Mouse (Mus musculus) G1E (cell line): ENCODE measurements around the gene Rpl7a.

ENCODE experiments used
- CTCF ChIP-seq: IDR thresholded peaks from 2 replicates; pipeline ENCODE4 v1.5.1; 2012; ENCODE audit warnings: low read depth, low read length, inconsistent platforms, mixed read lengths
- GATA1 ChIP-seq: IDR thresholded peaks from 2 replicates; pipeline ENCODE4 v1.6.1; 2012; ENCODE audit warnings: borderline replicate concordance, low read length, inconsistent platforms, mixed read lengths
- POLR2AphosphoS5 ChIP-seq: IDR thresholded peaks from 2 replicates; pipeline ENCODE4 v1.6.1; 2012; ENCODE audit warnings: low read depth, low read length, inconsistent platforms; ENCODE audit not compliant: insufficient replicate concordance
- TAL1 ChIP-seq: conservative IDR thresholded peaks from 2 replicates; pipeline ENCODE4 v1.6.1; 2012; ENCODE audit warnings: low read depth, low read length, inconsistent platforms, mixed read lengths

- TF ChIP-seq CTCF (no peak), POLR2AphosphoS5 (no peak), GATA1 (no peak), TAL1 (no peak)
Measured at GRCm38 (mm10) chr2:26954735-26955395, 44.3 kb downstream of the Rpl7a start.
